10 mouse cellular contexts compared by ENCODE assay signal in the genomic region with DNA sequence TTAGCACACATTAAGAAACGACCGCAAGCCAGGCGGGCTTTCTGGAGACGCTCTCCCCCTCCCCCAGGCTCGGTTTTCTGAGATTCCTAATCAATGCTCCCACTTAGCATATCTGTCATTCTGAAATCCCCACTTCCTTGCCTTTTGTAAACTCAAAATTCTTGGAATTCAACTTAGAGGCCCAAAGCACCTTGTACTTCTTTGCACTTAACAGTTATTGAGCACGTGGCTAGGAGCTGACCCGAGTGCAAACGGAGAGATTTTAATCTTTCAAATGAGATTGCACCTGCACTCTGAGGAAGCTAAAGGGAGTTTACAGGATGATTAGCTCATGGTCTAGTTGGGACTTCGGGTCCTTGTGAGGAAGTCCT. TPM values are rescaled to one million over a fixed set of nuclear protein-coding genes. Genes with fewer than 3 reads are reported as not detected.
DNase-seq lines count a peak whose midpoint lies in the region; ATAC-seq lines count a peak whose summit lies in the region.
"Had no signal": no experiment of that assay in that cellular context is flagged by ENCODE, and none has a peak within 500 bp of the region (broad histone marks: within the 10 kb centered on the region; RNA-seq: fewer than 3 reads in every experiment).

No protein-coding gene starts in this region.

- H3K9me3 ChIP-seq in heart, embryonic 16.5 days (replicated peaks; ENCODE audit: control insufficient read depth, low read length) = no peaks in the 10 kb centered on the region
- H3K9me3 ChIP-seq in embryonic facial prominence, embryonic 15.5 days (replicated peaks) = no peaks in the 10 kb centered on the region
- H3K9me3 ChIP-seq in lung, embryonic 16.5 days (ENCODE audit: control insufficient read depth, low read length) = no peaks in the 10 kb centered on the region

- no peak for ATAC-seq in heart, embryonic 16.5 days (replicated peaks; ENCODE audit: extremely low read depth, insufficient read depth, low FRiP score)
- ATAC-seq in embryonic facial prominence, embryonic 15.5 days (ENCODE audit: insufficient number of reproducible peaks, low FRiP score, low TSS enrichment, low read depth) = no peak
- ATAC-seq in lung, embryonic 16.5 days (ENCODE audit: low read depth) = peak; percentile 73

- H3K27me3 ChIP-seq in heart, embryonic 16.5 days (ENCODE audit: control insufficient read depth, insufficient read depth, low read length) = no peaks in the 10 kb centered on the region
- peaks cover 12% of the 10 kb centered on the region for H3K27me3 ChIP-seq in embryonic facial prominence, embryonic 15.5 days
- H3K27me3 ChIP-seq in lung, embryonic 16.5 days (ENCODE audit: control insufficient read depth, insufficient read depth, low read depth, low read length) = no peaks in the 10 kb centered on the region
- H3K27me3 ChIP-seq: CH12.LX had no signal

- peaks cover 3% of the 10 kb centered on the region for H3K4me1 ChIP-seq in heart, embryonic 16.5 days (ENCODE audit: control insufficient read depth, insufficient read depth, low read length)
- peaks cover 13% of the 10 kb centered on the region for H3K4me1 ChIP-seq in embryonic facial prominence, embryonic 15.5 days
- peaks cover 13% of the 10 kb centered on the region for H3K4me1 ChIP-seq in lung, embryonic 16.5 days (replicated peaks; ENCODE audit: control insufficient read depth, insufficient read depth, low read length)

- 0 out of 2 replicates have a peak overlapping the region, but pooled peaks have one; percentile 38 for H3K4me3 ChIP-seq in heart, embryonic 16.5 days (ENCODE audit: low read length)
- H3K4me3 ChIP-seq in embryonic facial prominence, embryonic 15.5 days (replicated peaks) = no peak overlapping the region
- H3K4me3 ChIP-seq in lung, embryonic 16.5 days (ENCODE audit: low read length) = peak overlapping the region; percentile 37

- no peak overlapping the region for H3K9ac ChIP-seq in heart, embryonic 16.5 days (ENCODE audit: low read length)
- no peak overlapping the region for H3K9ac ChIP-seq in embryonic facial prominence, embryonic 15.5 days
- H3K9ac ChIP-seq in lung, embryonic 16.5 days (ENCODE audit: low read length) = no peak overlapping the region

- no peak overlapping the region for H3K27ac ChIP-seq in heart, embryonic 16.5 days (ENCODE audit: low read length)
- H3K27ac ChIP-seq in embryonic facial prominence, embryonic 15.5 days (replicated peaks) = no peak overlapping the region
- peak overlapping the region; percentile 83 for H3K27ac ChIP-seq in lung, embryonic 16.5 days (ENCODE audit: low read length)

- 14% methylated on average over 9 of the region's 9 CpGs for WGBS in heart, embryonic 16.5 days
- 7% methylated on average over 9 of the region's 9 CpGs for WGBS in embryonic facial prominence, embryonic 15.5 days
- WGBS in lung, embryonic 16.5 days = 14% methylated on average over 9 of the region's 9 CpGs

- peak overlapping the region; percentile 59 for H3K4me2 ChIP-seq in heart, embryonic 16.5 days (ENCODE audit: low read depth, low read length)
- H3K4me2 ChIP-seq in embryonic facial prominence, embryonic 15.5 days (replicated peaks) = peak overlapping the region; percentile 52
- peak overlapping the region; percentile 63 for H3K4me2 ChIP-seq in lung, embryonic 16.5 days (ENCODE audit: low read depth, low read length)

- H3K36me3 ChIP-seq in heart, embryonic 16.5 days (ENCODE audit: control insufficient read depth, insufficient read depth) = no peaks in the 10 kb centered on the region
- H3K36me3 ChIP-seq in embryonic facial prominence, embryonic 15.5 days = no peaks in the 10 kb centered on the region
- H3K36me3 ChIP-seq in lung, embryonic 16.5 days (ENCODE audit: control insufficient read depth, insufficient read depth, low read length) = no peaks in the 10 kb centered on the region

- DNase-seq in heart, postnatal 4 days = no peak
- peak; percentile 97 for DNase-seq in ES-CJ7 (ENCODE audit: low read depth, low spot score)
- DNase-seq in thymus, postnatal 4 days = no peak
- DNase-seq in thymus, adult 18-20 months = no peak
- no peak for DNase-seq in gastrocnemius, postnatal 25 days
- DNase-seq: cerebellum, adult 2 months had no signal

RNA-seq across cellular contexts. Expression of a gene that starts 42.0 kb away (rescaled TPM):
- 4.7 and 4.9 TPM in 2 replicates for polyA plus RNA-seq in heart, embryonic 16.5 days (2015; fragmentation: Nextera tagmentation; extraction: Ambion mirVana)
- total RNA-seq in heart, postnatal 4 days (2021) = 10 to 100 TPM; 14.1 to 15.3 TPM
- 10.1 and 10.6 TPM in 2 replicates for polyA plus RNA-seq in embryonic facial prominence, embryonic 15.5 days (2015; fragmentation: Nextera tagmentation; extraction: Ambion mirVana)
- polyA plus RNA-seq in lung, embryonic 16.5 days (2015; fragmentation: Nextera tagmentation; extraction: Ambion mirVana) = 10.3 and 11.1 TPM in 2 replicates
- 1 to 10 TPM; 1.6 to 1.8 TPM for total RNA-seq in gastrocnemius, postnatal 25 days (2021)
